Mouse (Mus musculus) bone marrow macrophage, adult 2 months (primary cell): ENCODE measurements around the gene Bhlhe23. TPM values are rescaled to one million over a fixed set of nuclear protein-coding genes. Genes with fewer than 3 reads are reported as not detected.
A peak's percentile ranks its signal among the peaks of the same experiment; 100 is the strongest.

ENCODE experiments used
- H3K27ac ChIP-seq: 2 replicates; pipeline ENCODE4 v1.5.1; 2012; ENCODE audit warnings: low read depth, low read length; ENCODE audit not compliant: insufficient read depth
- H3K4me1 ChIP-seq: 2 replicates; pipeline ENCODE4 v1.6.1; 2012; ENCODE audit warnings: low read length; ENCODE audit not compliant: control insufficient read depth, insufficient read depth
- H3K4me3 ChIP-seq: 2 replicates; pipeline ENCODE4 v1.5.1; 2012; ENCODE audit warnings: mild to moderate bottlenecking, low read length, moderate library complexity; ENCODE audit not compliant: insufficient read depth
- CTCF ChIP-seq: IDR thresholded peaks from 2 replicates; pipeline ENCODE4 v1.5.1; 2012; ENCODE audit warnings: low read depth, mild to moderate bottlenecking, low read length, moderate library complexity
- POLR2A ChIP-seq: IDR thresholded peaks from 2 replicates; pipeline ENCODE4 v1.6.1; 2012; ENCODE audit warnings: mild to moderate bottlenecking, low read depth, low read length, borderline replicate concordance
- polyA plus RNA-seq: library from polyadenylated mRNA; stranded (reverse); fragments of >200 nt; gene quantifications from 2 replicates; pipeline ENCODE4 v1.2.4, GENCODE M21; 2012; ENCODE audit not compliant: missing spikeins, insufficient read depth, insufficient read length

Gene Bhlhe23
- polyA plus RNA-seq, 1 experiment = not detected

GRCm38 (mm10) chr2:180745248-180745927 is 31.3 kb downstream of the Bhlhe23 start:
- no peak overlapping the region for H3K4me3 ChIP-seq
- TF ChIP-seq CTCF (peak; percentile 100), POLR2A (no peak)
- H3K27ac ChIP-seq = no peak overlapping the region
- no peaks in the 10 kb centered on the region for H3K4me1 ChIP-seq

GRCm38 (mm10) chr2:180743321-180743720 is 33.4 kb downstream of the Bhlhe23 start:
- Histone ChIP-seq H3K4me1 (no peaks in the 10 kb centered on the region), H3K27ac (no peak overlapping the region), H3K4me3 (no peak overlapping the region)
- TF ChIP-seq POLR2A (no peak), CTCF (no peak)

GRCm38 (mm10) chr2:180742820-180743219 is 33.9 kb downstream of the Bhlhe23 start:
- Histone ChIP-seq H3K4me3 (no peak overlapping the region), H3K4me1 (no peaks in the 10 kb centered on the region), H3K27ac (no peak overlapping the region)
- TF ChIP-seq POLR2A = no peak

DNA sequence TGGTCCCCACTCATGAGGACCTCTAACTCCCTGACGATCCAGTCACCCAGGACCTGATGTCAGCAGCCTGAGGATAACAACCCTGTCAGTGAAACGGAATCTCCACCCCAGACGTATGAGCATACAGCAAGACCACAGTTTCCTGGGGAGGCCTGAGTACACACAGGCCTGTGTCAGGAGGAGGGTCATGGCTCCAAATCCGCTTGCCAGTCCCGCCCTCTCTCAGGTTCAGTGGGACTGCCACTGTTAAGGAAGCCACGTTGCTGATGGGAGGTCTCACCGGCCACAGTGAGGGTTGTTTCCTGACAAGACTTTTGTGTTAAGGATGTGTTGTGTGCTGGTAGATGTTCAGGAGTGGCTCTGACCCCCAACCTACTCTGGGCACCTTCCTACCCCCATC is 35.3 kb downstream of the Bhlhe23 start:
- TF ChIP-seq POLR2A (no peak), CTCF (no peak)

GRCm38 (mm10) chr2:180740349-180740748 is 36.4 kb downstream of the Bhlhe23 start:
- Histone ChIP-seq H3K4me1 (no peaks in the 10 kb centered on the region), H3K4me3 (no peak overlapping the region), H3K27ac (no peak overlapping the region)
- TF ChIP-seq CTCF = no peak
- no peak for TF ChIP-seq POLR2A

More for the DNA sequence above, 35.3 kb downstream of the Bhlhe23 start:
- Histone ChIP-seq H3K4me1 (no peaks in the 10 kb centered on the region), H3K4me3 (no peak overlapping the region), H3K27ac (no peak overlapping the region)

GRCm38 (mm10) chr2:180737984-180738383 is 38.7 kb downstream of the Bhlhe23 start:
- Histone ChIP-seq H3K27ac (no peak overlapping the region), H3K4me3 (no peak overlapping the region), H3K4me1 (no peaks in the 10 kb centered on the region)
- no peak for TF ChIP-seq POLR2A
- TF ChIP-seq CTCF = no peak

- Histone ChIP-seq H3K27ac (no peak overlapping the region), H3K4me3 (no peak overlapping the region), H3K4me1 (peaks cover 8% of the 10 kb centered on the region)
- TF ChIP-seq POLR2A (no peak), CTCF (no peak)
These were observed 41.5 kb downstream of the Bhlhe23 start for GRCm38 (mm10) chr2:180735232-180735631.

DNA sequence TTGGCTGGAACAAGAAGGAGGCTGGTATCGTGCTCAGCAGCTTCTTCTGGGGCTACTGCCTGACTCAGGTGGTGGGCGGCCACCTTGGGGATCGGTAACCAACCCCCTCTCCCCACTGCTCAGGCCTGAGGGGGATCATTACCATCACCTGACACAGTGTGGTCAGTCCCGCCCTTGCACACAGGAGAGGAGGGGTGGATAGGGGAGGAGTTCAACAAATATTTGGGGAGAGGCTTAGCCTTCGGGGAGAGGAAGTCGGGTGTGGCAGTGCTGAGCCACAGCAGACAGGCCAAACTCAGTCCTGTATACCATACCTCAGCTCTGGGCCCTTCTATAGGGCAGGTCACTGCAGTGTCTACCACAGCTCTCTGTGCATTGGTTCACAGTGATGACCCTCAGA is 44.7 kb downstream of the Bhlhe23 start:
- TF ChIP-seq CTCF (no peak), POLR2A (no peak)
- no peak overlapping the region for H3K4me3 ChIP-seq
- H3K27ac ChIP-seq = no peak overlapping the region
- H3K4me1 ChIP-seq = peaks cover 30% of the 10 kb centered on the region

DNA sequence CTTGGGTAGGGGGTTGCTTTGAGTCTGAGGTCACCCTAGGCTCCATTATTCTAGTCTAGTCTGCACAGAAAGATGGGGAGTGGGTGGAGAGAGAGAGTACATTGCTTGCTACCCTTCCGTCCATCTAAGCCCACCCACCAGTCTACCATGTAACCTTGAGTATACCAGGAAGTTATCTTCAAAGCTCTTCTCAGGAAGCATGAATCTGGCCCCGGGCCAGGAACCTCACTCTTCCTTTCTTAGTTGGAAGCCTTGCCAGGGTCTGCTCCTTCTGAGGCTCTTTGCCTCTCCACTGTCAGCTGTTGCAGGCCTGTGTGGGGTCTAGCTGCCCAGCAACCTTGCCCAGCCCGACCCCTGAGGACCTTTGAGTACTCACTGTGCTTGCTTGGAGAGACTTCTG is 45.7 kb downstream of the Bhlhe23 start:
- TF ChIP-seq CTCF (no peak), POLR2A (no peak)
- Histone ChIP-seq H3K4me3 (no peak overlapping the region), H3K4me1 (peaks cover 32% of the 10 kb centered on the region), H3K27ac (no peak overlapping the region)

GRCm38 (mm10) chr2:180727613-180728021 is 49.1 kb downstream of the Bhlhe23 start:
- Histone ChIP-seq H3K4me3 (no peak overlapping the region), H3K4me1 (peaks cover 35% of the 10 kb centered on the region), H3K27ac (peak overlapping the region; percentile 72)
- TF ChIP-seq CTCF = no peak
- TF ChIP-seq POLR2A = no peak
